Mouse (Mus musculus) thymus, postnatal 0 days (tissue): ENCODE data around the gene Gzme. TPM values are rescaled to one million over a fixed set of nuclear protein-coding genes. Genes with fewer than 3 reads are reported as not detected.
"Not testable (repeated sequence)": the region's sequence is repeated elsewhere in the genome, so short reads cannot be mapped to it uniquely, and the experiment has no call there.

Experiments used
- DNase-seq: peaks from one replicate; pipeline ENCODE4 v3.0.0-alpha.2; 2015; ENCODE audit warnings: low spot score
- polyA plus RNA-seq: library from polyadenylated mRNA; unstranded; fragments of >200 nt; fragmentation: Nextera tagmentation; extraction: Ambion mirVana; gene quantifications from 2 replicates; pipeline ENCODE4 v1.2.1, GENCODE M21; 2015

The Gzme gene
- not detected in 2 replicates for polyA plus RNA-seq

DNA sequence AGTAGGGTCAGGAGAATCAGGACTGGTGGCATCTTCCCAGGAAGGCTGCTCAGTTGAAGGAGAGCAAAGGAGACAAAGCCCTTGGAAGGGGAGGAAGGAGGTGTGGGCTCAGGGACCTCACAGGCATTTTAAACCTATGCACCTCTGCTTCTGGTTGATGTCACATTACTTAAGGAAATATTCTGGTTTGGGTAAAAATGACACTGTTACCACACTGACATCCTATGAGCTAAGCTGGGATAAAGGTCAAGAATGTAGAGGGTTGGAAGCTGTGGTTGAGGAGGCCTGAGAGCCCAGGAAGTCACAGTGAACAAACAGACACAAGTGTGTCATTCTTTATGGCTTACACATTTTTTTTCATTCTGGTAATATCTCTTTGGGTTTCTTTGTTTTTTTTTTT lies at the start of gene Gzme:
Gzme (minus strand) TSS at position 101 of the 400 bp plus-strand sequence.
- DNase-seq: no peak

DNA sequence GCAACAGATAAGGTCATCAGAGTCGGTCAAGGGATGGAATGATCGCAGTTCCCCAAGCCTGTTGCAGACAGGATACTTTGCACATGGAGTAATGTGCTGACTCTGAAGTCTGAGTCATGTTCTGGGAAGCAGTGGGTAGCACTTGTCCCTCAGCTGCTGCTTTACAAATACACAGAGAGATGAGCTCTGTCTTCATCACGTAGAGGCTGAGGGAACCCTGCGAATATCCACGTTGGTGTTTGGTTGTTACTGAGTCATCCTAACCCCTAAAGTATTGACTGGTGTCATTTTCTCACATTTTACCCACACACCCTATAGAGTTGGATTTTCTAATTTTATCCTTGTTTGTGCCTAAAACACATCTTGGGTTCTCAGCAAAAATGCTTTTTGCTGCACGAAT lies 47.6 kb upstream of the Gzme start:
- DNase-seq: no peak

DNA sequence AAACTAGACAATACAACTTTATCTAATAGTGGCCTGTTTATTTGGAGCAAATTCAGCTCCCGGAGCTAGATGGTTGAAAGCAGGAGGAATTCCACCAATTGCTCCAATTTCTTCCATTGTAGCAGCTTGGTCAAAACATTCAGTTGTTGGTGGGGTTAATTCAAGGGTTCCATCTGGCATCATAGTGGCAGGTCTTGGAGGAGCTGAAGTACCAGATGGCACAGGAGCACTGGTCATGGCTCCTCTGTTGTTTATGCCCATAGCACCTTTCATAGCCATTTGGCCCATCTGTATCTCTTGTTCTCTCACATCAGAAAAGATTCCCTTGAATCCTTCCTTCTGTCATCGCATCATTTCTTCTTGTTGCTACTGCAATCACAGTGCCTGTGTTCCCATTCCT lies 41.7 kb upstream of the Gzme start:
- DNase-seq: no peak

DNA sequence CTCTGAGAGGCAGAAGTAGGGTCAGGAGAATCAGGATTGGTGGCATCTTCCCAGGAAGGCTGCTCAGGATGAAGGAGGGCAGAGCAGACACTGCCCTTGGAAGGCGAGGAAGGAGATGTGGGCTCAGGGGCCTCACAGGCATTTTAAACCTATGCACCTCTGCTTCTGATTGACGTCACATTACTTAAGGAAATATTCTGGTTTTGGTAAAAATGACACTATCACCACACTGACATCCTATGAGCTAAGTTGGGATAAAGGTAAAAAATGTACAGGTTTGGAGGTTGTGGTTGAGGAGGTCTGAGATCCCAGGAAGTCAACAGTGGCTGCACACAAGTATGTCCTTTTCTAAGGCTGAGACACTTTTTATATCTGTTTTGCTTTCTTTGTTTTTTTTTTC lies 39.1 kb upstream of the Gzme start, which contains the start of gene Gzmg:
Gzmg (minus strand) TSS at position 101 of the 400 bp plus-strand sequence.
- not testable (repeated sequence) for DNase-seq

DNA sequence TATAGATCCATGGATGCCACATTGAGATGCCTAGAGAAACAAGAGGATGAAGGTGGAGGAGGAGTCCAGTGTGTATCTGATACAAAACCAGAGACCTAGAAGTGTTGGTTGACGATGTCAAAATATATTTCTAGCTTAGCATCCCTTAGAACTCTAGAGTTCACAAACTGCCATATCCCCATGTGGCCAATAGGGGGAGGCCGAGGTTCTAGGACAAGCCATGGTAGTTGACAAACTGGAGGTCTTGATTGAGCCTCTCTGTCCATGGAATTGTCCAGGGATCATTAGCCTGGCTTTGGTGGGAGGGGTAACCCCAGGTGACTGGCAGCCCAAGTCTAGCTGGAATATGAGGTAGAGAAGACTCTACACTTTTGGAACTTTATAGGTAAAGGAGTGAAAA lies 34.9 kb upstream of the Gzme start:
- no peak for DNase-seq

DNA sequence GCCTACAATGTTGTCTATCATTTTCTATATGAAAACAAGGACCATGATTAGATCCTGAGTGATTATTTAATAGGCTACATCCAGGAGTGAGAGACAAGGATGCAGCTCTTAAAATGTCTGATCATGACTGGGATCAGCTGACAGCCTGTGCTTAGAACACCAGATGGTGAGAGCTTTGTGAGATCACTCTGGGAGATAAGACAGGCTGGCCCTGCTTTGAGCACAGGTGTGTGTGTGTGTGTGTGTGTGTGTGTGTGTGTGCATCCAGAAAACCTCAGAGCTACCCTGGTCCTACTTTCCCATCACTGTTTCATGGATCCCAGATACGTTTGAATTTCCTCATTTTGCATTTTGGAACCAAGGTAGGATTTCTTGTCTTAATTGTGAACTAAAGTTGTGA lies 13.2 kb upstream of the Gzme start:
- not testable (repeated sequence) for DNase-seq

DNA sequence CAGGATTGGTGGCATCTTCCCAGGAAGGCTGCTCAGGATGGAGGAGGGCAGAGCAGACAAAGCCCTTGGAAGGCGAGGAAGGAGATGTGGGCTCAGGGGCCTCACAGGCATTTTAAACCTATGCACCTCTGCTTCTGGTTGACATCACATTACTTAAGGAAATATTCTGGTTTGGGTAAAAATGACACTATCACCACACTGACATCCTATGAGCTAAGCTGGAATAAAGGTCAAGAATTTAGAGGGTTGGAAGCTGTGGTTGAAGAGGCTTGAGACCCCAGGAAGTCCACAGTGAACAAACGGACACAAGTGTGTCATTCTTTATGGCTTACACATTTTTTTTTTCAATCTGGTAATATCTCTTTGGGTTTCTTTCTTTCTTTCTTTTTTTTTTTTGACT lies 12.1 kb upstream of the Gzme start, which contains the start of gene Gzmd:
Gzmd (minus strand) TSS at position 101 of the 400 bp plus-strand sequence.
- not testable (repeated sequence) for DNase-seq

DNA sequence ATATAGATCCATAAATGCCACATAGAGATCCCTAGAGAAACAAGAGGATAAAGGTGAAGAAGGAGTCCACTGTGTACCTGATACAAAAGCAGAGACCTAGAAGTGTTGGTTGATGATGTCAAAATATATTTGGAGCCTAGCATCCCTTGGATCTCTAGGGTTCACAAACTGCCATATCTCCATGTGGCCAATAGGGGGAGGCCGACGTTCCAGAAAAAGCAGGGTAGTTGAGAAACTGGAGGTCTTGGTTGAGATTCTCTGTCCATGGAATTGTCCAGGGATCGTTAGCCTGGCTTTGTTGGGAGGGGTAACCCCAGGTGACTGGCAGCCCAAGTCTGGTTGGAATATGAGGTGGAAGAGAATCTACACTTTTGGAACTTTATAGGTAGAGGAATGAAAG lies 7.9 kb upstream of the Gzme start:
- no peak for DNase-seq

DNA sequence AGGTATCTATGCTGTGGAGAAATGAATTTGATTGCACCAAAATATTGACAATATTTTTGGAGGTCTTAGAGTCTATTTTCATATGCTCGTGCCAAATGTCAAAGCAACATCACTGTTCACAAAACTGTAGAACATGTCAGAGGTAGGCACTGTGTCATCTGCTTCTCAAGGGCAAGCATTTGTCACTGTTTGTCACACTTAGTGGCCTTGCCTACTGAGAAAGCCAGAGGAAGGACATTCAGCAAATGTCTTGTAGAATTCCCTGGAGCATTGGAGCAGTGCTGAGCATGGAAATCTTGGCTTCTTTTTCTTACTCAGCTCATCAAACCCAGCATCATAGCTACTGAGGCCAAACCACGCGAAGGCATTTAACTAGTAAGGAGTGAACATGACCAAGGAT lies 3.1 kb upstream of the Gzme start:
- no peak for DNase-seq

DNA sequence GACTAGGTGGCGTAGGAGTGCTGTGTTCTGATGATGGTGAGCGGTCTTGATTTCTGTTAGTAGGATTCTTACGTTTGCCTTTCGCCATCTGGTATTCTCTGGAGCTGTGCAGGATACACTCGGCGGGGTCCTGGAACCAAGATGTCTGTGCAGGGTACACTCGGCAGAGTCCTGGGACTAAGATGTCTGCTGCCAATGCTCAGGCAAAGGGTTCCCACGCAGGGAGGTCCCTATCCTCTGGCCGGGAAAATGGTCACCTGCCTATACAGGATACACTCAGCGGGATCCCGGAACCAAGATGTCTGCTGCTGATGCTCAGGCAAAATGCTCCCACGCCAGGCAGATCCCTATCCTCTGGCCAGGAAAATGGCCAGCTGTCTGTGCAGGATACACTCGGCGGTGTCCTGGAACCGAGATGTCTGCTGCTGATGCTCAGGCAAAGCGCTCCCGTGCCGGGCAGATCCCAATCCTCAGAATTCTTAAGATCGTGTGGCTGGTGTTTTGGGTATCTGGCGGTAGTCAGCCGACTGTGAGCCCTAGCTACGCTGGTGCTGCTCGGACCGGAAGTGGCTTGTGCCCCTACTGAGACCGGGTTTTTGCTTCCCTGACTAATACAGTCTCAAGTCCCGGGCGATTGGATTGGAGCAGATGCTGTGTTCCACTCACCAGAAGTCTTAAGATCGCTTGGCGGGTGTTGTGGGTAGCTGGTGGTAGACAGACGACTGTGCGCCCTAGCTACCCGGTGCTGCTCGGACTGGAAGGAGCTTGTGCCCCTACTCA lies 4.7 kb downstream of the Gzme start:
- DNase-seq: not testable (repeated sequence)

DNA sequence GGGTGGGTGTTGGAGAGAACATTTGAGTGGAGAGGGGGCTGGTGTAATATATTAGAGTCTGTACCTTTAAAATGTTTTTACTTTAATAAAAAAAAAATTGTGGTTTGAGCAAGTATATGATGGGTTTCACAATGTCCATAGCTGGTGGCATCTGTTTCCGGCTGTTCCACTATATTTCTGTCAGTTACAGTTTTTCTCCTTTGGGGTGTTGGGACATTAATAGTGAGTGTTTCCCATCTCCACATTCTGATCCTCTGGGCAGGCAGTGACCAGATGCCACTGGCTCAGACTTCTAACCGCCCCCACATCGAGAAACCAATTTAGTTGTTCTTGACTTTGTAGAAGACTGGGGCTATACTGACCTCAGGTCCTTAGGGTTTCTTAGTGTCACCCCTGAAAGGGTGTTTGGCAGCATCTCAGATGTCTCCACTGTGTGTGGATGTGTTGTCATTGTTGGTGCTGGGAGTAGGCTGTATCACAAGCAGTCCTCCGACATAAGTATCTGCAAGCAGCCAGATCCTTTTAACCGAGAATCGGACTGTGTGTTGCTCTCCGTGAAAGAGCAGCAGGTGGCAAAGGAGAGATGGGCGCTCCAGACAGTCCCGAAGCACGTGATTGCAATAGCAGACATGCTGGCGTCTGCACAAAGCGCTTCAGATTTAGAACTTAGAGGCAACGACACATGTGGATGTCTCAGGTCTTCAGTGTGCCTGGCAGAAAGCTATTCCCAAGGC lies 14.8 kb downstream of the Gzme start:
- no peak for DNase-seq

DNA sequence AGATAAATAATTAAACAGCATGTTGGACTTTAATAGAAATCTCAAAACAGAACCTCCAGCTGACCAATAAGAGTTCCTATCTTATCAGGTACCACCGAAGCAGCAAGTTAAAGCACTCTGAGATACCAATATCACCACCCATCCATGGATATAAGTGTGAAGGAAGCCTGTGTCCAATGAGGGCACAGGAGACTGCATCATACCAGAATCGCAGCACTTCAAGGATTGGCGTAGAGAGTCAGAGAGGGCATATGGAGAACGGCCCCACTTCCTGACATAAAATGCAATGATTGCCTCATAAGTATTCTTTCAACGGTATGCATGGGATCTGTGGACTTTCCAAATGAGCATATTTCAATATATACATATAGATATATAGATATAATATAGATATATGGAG lies 15.4 kb downstream of the Gzme start:
- DNase-seq: no peak

DNA sequence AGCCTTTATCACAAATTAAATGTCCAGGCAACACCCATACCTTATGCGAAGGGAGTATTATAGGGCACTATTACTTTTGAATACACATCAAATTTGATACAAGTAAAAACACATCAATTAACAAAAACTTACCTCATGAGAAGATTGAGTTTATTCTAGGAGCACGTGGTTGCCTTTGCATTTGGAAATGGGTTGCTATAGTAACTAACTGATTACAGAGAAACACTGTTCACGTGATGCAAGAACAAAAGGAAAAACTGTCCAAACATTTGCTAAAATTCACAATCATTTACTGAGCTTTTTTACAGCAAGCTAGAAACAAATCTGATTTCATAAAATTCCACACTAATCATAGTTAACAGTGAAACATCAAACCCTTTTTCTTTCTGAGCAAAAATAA lies 17.0 kb downstream of the Gzme start:
- DNase-seq: no peak

DNA sequence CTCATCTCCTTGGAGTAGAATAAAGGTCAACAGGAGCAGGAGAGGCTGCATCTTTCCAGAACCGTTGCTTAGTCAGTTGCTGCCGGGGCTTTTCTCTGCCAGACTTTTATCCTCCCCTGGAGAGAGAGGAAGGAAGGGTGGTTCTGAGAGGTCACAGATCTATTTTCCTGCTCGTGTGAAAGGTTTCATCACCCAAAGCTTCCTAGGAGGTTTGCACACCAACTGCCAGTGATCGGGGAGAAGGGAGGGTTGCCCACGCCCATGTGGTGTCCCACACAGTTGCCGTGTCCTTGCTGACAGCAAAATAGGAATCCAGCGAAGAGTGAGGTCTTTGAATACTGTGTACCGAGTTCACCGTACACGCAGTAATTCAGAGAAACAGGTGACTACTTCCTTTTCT lies 18.0 kb downstream of the Gzme start, which contains the start of gene Ctsg:
Ctsg (minus strand) TSS at position 189 of the 400 bp plus-strand sequence.
- DNase-seq: no peak

DNA sequence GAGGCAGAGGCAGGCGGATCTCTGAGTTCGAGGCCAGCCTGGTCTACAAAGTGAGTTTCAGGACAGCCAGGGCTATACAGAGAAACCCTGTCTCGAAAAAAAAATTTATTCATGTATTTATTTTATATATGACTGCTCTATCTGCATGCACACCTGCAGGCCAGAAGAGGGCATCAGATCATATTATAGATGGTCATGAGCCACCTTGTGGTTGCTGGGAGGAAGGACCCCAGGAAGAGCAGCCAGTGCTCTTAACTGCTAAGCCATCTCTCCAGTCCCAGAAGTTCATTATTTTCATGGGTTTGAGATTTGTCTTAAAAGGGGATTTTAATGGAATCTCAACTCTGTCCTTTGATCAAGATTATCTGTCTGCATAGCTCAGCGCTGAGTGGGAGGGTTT lies 21.5 kb downstream of the Gzme start:
- peak; percentile 27 for DNase-seq

DNA sequence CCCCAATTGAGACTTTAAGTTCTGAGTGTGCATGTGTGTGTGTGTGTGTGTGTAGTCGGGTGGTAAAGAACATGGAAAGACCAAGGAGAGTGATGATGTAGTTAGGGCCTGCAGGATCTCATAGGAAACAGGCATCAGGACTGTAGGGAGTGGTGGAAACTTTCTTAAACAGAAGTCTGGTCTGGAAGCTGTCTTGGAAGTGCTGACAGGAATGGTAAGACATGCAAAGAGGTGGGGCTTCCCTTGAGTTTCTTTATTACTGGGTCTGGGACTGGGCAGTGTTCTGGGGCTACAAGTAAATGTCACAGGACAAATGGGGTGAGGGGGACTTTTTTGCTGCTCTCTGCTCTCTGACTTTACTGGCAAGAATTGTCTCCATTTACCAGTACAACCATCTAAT lies 22.8 kb downstream of the Gzme start:
- DNase-seq: no peak

DNA sequence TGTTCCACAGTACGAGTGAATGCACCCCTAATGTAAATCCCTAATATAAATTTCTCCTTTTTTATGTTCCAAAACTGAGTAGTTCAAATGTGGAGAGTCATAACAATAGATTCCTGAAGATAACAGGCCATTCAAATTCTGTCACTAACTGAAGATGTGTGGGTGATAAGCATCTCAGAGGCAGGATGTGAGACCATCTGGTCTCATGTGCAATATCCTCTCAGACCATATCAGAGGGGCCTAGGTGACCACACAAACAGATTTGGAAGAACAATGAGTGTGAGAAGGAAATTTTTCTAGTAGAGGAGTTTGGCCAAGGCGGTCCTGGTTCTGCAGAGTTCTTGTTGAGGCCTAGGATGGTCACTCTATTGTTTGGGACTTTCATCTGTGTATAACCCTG lies 27.1 kb downstream of the Gzme start:
- DNase-seq: no peak

DNA sequence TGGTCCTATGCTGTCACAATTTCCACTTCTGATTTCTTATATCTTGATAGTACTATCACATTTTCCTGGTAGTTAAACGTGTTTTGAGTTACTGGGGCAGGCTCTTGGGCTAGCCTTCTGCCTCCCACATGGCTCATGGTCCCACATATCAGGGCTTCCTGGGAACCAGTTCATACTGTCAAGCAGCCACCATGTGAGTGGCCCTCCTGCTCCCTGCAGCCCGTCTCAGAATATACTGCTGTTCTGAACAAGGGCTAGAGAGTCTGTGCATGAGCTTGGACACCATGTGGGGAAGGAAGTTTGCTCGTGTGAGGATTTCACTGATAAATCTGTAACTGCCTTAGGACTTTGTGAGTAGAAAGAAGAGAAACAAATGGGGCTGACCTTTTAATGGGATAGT lies 33.7 kb downstream of the Gzme start:
- DNase-seq: no peak

DNA sequence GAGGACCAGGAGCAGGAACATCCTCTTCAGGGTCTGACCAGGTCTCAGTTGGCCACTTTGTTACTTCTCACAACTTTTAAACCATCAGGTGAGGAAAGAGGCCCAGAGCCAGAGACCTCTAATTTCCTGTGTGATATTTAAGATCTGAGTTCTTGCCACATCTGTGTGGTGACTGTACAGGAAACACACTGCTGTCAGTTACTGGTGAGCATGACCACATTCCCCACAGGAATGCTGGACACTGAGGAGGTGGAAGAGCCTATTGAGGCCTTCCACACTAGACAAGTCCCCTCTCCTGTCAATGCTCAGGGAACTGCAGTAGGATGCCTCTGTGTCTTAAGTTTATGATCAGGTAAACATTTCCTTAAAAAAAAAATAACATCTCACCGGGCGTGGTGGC lies 35.3 kb downstream of the Gzme start, which contains the start of gene Mcpt8:
Mcpt8 (minus strand) TSS at position 107 of the 400 bp plus-strand sequence.
- DNase-seq: no peak

DNA sequence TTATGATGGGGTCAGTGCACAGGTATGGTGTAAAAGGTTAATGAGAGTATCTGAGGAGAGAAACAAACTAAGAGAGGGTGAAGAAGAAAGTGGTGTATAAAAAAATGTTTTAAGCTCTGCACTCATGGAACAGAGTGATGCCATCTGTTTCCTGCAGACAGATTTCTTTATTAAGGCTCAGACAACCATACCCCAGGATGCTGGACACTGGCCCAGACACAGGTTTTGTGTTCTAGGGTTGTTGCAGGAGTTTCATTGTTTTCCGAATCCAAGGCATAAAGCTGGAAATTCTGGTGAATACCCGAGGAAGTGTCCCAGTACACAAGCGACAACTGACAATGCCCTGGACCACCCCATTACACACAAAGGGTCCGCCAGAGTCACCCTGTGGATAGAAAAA lies 38.4 kb downstream of the Gzme start:
- no peak for DNase-seq
